Mouse (Mus musculus): ENCODE measurements at regions not wholly inside any gene's neighbourhood (a gene's known extent, or its start where the extent isn't known, plus 50 kb on each side); places are given as distances from the start of the nearest gene placed in this dataset.

GRCm38 (mm10) chr1:193951936-193952335, 581.8 kb upstream of the Camk1g start:
- no peak for TF ChIP-seq POLR2A (IDR thresholded peaks at IDR 0.05; ENCODE audit: insufficient read depth, low read depth, low read length)
- TF ChIP-seq CTCF (IDR thresholded peaks at IDR 0.05), result no peak
